Mouse (Mus musculus) cerebellum, postnatal 14 days (tissue): ENCODE results near the gene Hist2h2bb.
"Not testable (repeated sequence)": the region's sequence is repeated elsewhere in the genome, so short reads cannot be mapped to it uniquely, and the experiment has no call there.

ENCODE experiments used
- DNase-seq, 2 experiments: peaks; one replicate each; pipeline ENCODE4 v3.0.0; 2021; ENCODE audit warnings: mixed read lengths in 2 of 2

Gene Hist2h2bb

DNA sequence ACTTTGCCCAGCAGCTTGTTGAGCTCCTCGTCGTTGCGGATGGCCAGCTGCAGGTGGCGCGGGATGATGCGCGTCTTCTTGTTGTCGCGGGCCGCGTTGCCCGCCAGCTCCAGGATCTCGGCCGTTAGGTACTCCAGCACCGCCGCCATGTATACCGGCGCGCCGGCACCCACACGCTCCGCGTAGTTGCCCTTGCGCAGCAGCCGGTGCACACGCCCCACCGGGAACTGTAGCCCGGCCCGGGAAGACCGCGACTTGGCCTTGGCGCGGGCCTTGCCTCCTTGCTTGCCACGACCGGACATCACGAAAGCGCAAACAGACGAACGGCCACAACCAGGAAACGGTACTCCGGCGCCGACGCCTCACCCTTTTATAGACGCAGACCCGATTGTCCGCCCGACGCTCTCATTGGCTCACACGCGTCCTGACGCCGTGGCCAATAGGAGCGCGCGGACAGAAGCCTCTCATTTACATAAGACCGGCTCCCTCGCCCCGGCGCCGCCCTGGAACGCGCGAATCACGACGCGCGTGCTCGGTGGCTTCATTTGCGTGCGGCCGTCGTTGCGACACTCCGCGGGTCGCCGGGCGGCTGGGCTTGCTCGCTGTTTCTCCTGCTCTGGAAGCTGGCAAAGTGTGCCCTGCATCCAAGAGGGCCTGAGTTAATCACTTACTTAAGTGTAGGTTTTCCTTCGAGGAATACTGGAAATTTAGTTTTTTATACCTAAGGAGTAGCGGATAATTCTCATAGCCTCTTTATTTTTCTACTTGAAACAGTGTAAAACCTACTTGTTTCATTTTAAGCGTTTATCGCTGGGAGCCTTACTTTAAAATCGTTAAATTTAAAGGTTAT lies 29.4 kb upstream of the Hist2h2bb start, which contains the start of gene Hist2h2aa2:
TSS of gene Hist2h2aa2 (minus strand) at position 328 of the 850 bp plus-strand sequence.
- peak; percentile 95 to 98 for DNase-seq

DNA sequence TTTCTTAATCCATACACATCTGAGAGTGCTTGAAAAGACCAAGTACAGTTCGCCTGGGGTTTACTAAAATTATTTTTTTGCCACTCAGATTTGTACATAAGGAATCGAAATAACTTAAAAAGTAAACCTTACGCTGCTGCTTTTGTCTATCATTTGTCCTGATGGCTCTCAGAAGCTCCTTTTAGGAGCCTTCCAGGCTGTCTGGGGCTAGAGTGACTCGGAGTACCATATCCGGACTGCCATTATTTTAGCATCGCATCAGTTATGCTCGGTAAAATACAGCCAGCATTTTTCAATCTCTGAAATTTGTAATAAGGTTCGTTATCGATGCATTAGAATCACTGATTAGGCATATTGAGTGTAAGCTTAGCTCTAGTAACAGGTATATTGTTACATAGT lies 28.8 kb upstream of the Hist2h2bb start:
- DNase-seq, result no peak

DNA sequence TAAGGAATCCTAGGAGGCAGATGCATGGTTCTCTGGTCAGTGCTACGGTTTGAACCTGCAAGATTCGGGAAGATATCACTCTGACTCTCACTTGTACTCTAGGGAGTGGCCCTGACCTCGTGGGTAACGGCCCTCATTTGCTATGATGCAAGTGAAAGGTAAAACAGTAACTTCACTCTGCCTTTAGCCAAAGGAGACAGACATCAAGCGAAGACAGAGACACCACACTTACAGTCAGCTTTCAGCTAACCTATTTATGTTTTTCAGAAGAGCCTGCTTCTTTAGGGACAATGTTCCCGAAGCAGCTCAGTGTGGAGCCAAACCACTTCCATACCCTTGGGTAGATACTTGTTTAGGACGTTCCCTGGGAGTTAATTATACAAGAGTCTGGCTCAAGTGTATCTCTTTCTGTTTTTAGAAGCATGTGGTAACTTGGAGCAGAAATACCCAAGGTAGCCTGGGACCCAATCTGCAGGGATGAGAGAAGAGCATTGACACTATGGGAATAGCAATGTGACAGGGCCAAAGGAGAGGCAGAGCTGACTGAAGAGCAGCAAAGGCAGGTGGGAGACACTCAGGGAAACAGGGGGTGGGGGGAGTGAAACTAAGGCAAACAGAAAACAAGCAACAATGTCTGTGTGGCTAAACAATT lies 25.5 kb upstream of the Hist2h2bb start:
- DNase-seq, result no peak

DNA sequence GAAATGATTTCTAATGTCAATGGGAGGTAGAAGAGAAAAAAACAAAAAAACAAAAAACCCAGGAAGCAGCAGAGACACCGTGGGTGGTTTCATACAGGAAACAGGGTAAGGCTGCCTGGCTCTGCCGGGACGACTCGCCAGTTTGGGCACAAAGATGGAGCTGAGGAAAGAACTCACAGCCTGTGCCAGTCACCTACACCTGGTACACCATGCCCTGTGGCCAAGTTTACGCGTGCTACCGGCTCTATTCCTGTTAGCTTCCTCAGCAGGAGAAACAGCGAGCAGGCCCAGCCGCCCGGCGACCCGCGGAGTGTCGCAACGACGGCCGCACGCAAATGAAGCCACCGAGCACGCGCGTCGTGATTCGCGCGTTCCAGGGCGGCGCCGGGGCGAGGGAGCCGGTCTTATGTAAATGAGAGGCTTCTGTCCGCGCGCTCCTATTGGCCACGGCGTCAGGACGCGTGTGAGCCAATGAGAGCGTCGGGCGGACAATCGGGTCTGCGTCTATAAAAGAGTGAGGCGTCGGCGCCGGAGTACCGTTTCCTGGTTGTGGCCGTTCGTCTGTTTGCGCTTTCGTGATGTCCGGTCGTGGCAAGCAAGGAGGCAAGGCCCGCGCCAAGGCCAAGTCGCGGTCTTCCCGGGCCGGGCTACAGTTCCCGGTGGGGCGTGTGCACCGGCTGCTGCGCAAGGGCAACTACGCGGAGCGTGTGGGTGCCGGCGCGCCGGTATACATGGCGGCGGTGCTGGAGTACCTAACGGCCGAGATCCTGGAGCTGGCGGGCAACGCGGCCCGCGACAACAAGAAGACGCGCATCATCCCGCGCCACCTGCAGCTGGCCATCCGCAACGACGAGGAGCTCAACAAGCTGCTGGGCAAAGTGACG lies 24.3 kb upstream of the Hist2h2bb start, which contains the start of gene Hist2h2aa1:
TSS of gene Hist2h2aa1 (plus strand) at position 495 of the 884 bp plus-strand sequence.
- DNase-seq, result peak; percentile 88 to 90

DNA sequence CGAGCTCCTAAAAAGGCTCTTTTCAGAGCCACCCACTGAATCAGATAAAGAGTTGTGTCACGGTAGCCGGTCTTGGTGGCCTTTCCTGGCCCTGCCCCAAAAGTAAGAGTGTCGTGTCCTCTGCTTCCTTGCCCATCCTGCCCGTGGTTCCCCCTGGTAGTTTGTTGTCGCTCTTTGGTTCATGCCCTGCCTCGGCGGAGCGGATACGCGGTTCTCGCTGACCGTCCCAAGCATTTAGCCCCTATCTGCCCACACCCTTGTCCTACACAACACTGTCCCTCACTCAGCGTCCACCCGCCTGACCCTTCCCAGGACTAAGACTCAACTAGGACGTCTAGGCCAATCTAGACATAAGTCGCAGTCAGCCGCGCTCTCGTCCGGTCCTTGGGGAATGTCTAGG lies 23.5 kb upstream of the Hist2h2bb start:
- DNase-seq, result not testable (repeated sequence)

DNA sequence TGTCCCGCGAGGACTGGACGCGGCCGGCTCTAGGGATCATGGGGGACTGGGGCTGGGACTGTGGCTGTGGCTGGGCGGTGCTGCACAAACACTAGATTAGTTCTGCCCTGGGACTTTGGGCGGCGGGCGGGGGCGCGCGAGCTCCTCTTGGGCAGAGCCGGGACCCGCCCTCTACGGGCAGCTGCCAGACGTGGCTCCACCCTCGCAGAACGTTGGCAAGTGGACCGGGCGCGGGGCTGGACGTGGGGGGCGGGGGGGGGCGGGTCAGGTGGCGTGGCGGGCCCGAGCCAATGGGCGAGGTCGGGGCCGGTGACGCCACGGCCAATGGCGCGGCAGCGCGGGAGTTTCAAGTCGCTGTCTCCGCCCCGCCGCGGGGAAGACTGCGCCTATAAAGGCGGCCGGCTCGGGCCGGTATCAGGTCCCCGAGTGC lies 23.1 kb upstream of the Hist2h2bb start, which contains the start of gene Hist2h3c1:
TSS of gene Hist2h3c1 (plus strand) at position 259 of the 430 bp plus-strand sequence.
- DNase-seq, result not testable (repeated sequence)

DNA sequence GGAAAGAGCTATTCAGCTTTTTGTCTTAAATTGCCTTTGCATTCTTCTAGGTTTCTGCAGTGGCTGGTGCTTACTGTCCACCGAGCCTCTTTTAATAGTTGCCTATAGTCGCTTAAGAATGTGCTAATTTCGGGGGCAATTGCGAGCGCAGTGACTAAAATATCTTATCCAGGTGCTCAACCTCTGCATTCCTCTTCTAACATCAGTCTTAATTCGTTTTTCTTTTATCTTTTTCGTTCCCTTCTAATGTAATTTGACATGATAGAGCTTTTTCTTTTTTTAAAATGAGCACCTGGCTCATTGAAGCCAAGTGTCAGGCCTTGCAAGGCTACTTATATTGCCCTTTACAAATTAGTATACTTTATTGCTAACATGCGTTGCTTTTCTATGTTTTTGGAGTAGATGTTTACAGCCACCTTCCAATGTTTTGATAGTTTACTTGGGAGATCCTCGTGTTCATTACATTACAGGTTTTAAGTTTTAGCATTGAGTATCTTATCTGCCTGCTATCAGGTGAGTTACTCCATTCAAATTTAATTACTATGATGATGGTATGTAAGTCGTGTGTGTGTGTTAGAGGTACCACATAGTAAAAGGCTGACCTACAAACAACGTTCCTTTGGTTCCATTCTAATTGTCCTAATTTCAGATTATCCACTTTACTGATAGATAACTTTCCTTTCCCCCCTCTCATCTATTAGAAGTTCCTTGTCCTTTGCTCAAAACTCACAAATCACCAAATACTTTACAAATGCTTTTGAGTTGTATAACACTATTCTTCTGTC lies 22.0 kb upstream of the Hist2h2bb start:
- DNase-seq, result no peak

DNA sequence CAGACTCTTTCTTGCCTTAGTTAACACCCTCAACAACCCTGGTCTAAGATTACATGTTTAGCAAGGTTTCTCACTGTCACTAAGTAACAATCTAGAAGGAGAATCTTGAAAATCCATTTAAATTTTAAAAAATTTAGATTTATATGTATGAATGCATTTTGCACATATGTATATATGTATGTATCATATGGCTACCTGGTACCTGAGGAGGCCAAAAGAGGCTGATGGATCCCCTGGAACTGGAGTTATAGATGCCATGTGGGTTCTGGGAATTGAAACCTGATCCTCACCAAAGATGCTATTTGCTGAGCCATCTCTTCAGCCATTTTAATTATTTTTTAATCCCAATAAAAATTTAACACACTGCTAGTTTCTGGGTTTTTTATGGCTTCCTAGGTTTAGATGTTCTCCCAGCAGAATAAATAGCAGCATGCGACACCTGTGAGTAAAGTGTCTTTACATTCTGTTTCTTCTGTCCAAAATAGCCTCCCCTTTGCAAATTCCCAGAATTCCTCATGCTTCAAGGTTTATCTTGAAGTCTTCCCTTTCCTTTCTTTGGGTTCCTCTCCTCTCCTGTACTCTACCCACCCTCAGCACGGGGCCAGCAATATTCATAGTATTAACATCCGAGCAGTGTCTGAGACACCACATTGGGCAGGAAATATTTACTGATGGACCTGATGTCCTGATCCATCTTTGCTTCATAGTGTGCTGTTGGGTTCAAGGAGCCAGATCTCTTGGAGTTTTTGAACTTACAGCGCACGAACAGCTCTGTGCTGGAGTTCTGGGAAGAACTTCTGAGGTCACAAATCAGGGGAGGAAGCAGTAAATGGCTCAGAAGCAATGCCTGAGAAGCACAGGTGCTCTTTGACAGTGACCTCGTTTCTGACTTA lies 21.2 kb upstream of the Hist2h2bb start:
- no peak for DNase-seq

DNA sequence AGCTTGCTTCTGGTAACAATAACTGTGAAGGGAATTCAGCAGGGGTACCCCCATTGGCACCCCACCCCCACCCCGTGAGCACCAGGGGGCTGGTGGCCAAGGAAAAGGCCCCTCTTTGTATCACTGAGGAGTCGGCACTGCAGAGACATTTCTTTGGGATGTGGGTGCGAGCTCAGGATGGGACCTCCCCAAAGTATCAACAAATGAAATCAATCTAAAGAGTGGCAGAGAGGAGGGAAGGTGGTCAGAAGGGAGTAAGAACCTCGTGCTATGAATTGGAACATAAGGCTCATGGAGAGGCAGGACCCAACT lies 20.6 kb upstream of the Hist2h2bb start:
- no peak for DNase-seq

DNA sequence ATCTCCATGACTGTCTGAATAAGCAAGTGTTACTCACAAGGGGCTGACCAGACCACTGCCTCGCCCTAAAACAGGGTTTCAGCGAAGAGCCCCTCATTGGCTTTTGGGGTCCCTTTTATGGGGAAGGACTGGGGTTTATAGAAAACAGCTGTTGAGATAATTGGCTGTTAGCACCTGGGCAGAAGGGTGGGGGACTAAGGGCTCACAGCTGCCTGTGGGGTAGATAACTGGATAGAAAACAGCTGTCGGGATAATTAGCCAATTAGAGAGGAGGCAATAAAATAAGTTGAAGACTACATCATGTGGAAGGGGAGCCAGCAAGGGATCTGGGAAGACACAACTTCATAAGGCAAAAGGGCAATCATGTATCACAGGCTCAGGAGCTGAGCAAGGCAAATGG lies 18.7 kb upstream of the Hist2h2bb start:
- no peak for DNase-seq

DNA sequence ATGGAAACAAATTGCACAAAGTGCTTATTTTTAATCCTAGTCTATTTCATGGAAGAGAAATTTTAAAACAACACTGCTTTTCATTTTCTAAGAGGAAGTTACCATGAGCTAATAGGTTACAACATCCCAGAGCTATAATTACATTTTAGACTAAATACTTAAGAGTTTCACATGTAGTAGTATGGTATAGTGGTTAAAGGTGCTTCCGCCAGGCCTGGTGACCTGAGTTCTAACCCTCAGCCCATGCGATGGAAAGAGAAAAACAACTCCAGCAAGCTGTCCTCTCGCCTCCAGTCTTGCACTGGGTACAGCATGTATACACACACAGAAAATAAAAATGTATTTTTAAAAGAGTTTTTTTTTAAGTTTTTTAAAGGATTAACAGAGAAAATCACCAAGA lies 17.8 kb upstream of the Hist2h2bb start:
- no peak for DNase-seq

DNA sequence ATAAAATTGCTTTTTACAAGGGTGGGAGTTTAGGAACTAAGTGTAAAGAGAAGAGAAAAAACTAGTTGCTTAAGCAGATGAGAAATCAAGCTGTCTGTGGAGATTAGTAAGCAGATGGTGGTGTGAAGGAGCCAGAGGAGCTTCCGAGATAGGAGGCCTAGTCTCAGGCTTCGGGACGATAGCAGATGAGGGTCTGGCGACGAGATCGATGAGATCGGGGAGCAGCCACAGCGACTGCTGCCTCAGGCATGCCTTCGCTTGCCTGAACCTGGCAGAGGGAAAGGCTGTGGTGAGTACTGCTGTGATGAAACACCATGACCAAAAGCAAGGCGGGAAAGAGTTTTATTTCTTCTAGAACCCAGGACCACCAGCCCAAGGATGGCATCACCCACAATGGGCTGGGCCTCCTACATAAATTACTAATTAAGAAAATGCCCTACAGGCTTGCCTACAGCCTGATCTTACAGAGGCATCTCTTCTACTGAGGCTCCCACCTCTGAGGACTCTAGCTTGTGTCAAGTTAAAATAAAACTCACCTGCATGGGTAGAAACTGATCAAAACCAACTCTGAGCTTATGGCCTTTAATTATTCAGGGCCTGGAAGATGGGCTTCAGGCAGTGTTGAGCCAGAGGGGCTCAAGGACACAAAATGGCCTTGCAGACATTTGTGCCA lies 14.7 kb upstream of the Hist2h2bb start:
- DNase-seq, result peak; percentile 64 to 65

DNA sequence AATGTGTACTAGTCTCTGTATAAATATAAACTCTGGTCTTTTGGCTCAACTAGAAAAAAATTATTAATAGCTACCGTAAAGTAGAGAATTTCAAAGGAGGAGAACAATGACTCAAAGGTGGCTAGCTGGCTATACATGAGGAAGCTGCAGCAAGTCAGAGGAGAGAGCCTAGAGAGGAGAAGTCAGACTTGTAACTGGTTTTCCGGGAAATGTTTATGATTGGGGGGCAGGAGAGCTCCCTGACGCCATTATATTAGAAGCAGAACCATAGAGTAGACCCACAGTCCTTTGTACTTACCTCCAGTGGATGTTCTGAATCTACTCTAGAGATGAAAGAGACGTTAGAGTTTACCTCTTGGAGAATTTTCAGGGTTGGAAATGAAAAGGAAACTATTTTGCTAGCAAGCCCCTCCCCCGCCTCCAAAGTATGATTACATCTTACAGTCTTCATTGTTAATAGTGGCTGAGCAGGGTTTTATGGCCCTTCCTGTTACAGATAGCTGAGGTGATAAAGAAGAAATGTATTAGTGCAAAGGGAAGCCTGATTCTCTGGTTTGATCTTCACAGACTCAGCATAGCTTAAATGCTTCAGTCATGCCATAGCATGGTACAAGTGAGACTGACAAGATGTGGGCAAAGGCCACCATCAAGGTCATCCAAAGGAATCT lies 13.5 kb upstream of the Hist2h2bb start:
- DNase-seq, result no peak

DNA sequence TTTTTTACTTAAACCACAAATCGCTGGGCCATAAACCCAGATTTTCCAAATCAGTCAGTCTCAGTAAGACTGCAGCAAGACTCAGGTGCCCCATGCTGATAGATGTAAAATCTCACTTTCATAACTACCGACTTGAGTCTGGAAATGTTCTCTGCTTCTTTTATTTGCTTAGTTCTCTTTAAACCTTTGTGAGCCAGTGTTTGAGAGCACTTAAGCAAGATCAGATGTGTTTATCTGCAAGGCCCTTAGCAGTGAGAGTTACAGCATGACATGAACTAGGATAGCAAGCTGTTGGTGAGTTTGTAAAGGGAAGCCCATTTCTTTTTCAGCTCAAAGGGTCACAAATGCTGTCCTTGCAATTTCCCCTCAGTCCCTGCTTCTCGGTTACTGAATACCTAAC lies 12.4 kb upstream of the Hist2h2bb start:
- no peak for DNase-seq

DNA sequence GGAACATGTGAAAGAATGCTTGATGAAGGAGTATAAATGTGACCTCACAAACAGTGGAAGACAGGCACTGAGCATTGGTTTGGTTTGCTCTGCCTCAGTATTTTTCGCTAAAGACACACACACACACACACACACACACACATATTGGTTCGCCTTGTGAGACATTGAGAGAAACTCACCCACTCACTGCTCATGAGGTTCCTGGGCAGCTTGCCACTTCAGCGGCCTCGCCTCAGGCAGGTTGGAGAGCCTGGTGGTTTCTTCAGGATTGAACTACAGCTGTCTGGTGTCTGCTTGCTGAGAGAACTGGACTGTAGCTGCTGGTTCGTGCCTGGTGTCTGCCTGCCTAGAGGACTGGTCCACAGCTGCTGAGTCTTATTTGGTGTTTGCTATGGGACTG lies 9.3 kb upstream of the Hist2h2bb start:
- DNase-seq, result no peak

DNA sequence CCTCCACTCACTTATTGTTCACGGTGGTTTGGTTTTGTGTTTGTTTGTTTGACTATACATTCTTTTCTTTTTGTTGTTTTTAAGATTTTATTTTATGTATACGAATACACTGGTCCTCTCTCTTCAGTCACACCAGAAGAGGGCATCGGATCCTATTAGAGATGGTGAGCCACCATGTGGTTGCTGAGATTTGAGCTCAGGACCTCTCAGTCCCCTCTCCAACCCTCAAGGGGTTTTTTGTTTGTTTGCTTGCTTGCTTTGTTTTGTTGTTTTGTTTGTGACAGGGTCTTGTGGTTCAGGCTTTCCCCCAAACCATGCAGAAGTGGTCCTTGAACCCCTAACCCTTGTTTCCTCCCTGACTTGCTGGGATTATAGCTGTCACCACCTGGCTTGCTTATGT lies 7.9 kb upstream of the Hist2h2bb start:
- no peak for DNase-seq

DNA sequence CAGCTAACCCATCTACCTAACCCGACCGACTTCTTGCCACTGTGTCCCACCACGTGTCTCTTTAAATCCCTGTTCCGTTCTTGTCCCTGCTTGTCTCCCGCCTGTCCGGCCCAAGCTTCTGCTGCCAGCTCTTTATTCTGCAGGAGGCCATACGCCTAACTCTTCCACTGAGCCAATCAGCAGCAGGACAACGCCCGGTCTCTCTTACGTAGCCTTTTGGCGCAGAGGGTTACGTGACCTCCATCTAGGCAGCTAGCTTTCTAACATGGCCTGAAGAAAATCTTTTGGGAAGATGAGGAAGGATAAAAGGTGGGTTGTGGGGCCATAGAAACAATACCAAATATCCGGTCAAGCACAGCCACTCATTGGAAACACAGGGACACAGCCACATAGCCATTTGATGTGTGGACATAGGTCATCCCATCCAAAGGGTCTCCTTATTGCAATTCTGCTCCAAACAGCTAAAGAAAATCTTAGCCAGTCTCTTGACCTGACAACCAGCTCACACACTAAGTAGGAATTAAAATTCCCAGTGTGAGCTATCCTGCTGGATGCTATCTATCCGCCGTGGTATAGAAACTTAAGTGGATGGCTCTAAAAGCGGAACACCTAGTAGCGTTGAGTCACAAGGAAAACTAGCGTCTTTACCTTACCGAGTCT lies 7.2 kb upstream of the Hist2h2bb start:
- DNase-seq, result peak; percentile 87 to 91

DNA sequence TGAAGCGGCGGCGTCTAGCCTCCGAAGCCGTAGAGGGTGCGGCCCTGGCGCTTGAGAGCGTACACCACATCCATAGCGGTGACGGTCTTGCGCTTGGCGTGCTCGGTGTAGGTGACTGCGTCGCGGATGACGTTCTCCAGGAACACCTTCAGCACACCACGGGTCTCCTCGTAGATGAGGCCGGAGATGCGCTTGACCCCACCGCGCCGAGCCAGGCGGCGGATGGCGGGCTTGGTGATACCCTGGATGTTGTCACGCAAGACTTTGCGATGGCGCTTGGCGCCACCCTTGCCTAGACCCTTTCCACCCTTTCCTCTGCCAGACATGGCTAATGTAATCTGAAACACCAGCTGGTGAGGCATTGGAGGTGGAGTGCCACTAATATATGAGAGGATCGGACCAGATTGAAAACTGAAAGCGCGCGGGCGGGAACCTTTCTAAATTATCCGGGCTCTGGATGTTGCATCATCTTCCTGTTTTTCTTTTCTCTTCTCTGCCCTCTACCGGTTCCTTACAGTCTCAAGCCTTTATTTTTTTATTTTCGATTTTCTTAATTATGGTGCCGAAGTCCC lies 6.5 kb upstream of the Hist2h2bb start, which contains the start of gene Hist2h4:
TSS of gene Hist2h4 (minus strand) at position 333 of the 572 bp plus-strand sequence.
- peak; percentile 96 to 99 for DNase-seq
